13 mouse cellular contexts compared by ENCODE assay signal in genomic region chr2:181080886-181081285, GRCm38 (mm10). TPM values are rescaled to one million over a fixed set of nuclear protein-coding genes. Genes with fewer than 3 reads are reported as not detected.
DNase-seq lines count a peak whose midpoint lies in the region; ATAC-seq lines count a peak whose summit lies in the region.
"Had no signal": no experiment of that assay in that cellular context is flagged by ENCODE, and none has a peak within 500 bp of the region (broad histone marks: within the 10 kb centered on the region; RNA-seq: fewer than 3 reads in every experiment).

No protein-coding gene starts in this region.

- no peaks in the 10 kb centered on the region for H3K36me3 ChIP-seq in intestine, embryonic 16.5 days (ENCODE audit: control insufficient read depth, insufficient read depth, low read length)
- H3K36me3 ChIP-seq in stomach, embryonic 16.5 days (ENCODE audit: control insufficient read depth, insufficient read depth, low read length) = no peaks in the 10 kb centered on the region

- peak; percentile 56 for ATAC-seq in frontal cortex, adult (ENCODE audit: low TSS enrichment)
- peak; percentile 85 for ATAC-seq in intestine, embryonic 16.5 days
- peak; percentile 34; the same call in 1 of the 2 replicates for ATAC-seq in stomach, embryonic 16.5 days (ENCODE audit: insufficient read depth, low FRiP score)
- ATAC-seq: forebrain, embryonic 13.5 days had no signal

- H3K4me1 ChIP-seq in intestine, embryonic 16.5 days (ENCODE audit: control insufficient read depth, insufficient read depth, low read length) = peaks cover 3% of the 10 kb centered on the region; the same call in 1 of the 2 replicates
- H3K4me1 ChIP-seq in stomach, embryonic 16.5 days (ENCODE audit: control insufficient read depth, insufficient read depth, low read length) = 0 out of 2 replicates have a peak, but pooled peaks cover 7% of the 10 kb centered on the region
- H3K4me1 ChIP-seq: forebrain, embryonic 13.5 days; neural tube, embryonic 13.5 days had no signal

- H3K4me3 ChIP-seq in intestine, embryonic 16.5 days (ENCODE audit: low read length) = no peak overlapping the region
- H3K4me3 ChIP-seq in stomach, embryonic 16.5 days (replicated peaks; ENCODE audit: low read length) = no peak overlapping the region
- H3K4me3 ChIP-seq: forebrain, embryonic 13.5 days; neural tube, embryonic 13.5 days had no signal

- no peaks in the 10 kb centered on the region for H3K27me3 ChIP-seq in intestine, embryonic 16.5 days (replicated peaks; ENCODE audit: control insufficient read depth, insufficient read depth, low read length)
- no peaks in the 10 kb centered on the region for H3K27me3 ChIP-seq in stomach, embryonic 16.5 days (ENCODE audit: control insufficient read depth, insufficient read depth, low read length)
- H3K27me3 ChIP-seq: forebrain, embryonic 13.5 days; neural tube, embryonic 13.5 days had no signal

- 51% methylated on average over 5 of the region's 5 CpGs for whole genome bisulfite sequencing in intestine, embryonic 16.5 days
- 57% methylated on average over 5 of the region's 5 CpGs for WGBS in stomach, embryonic 16.5 days

- DNase-seq in frontal cortex, postnatal 10 days (ENCODE audit: low spot score in 2 of 2) = no peak
- DNase-seq in lung, postnatal 36 days = peak; percentile 7
- no peak for DNase-seq in lung, postnatal 14 days
- no peak for DNase-seq in cerebellum, postnatal 14 days
- DNase-seq in layer of hippocampus, adult 18-20 months (ENCODE audit: low spot score in 2 of 2) = no peak
- DNase-seq: cerebellum, postnatal 25 days had no signal

- no peaks in the 10 kb centered on the region for H3K9me3 ChIP-seq in intestine, embryonic 16.5 days (ENCODE audit: control insufficient read depth, low read length)
- H3K9me3 ChIP-seq in stomach, embryonic 16.5 days (replicated peaks; ENCODE audit: control insufficient read depth, low read length) = no peaks in the 10 kb centered on the region
- H3K9me3 ChIP-seq: forebrain, embryonic 13.5 days; neural tube, embryonic 13.5 days had no signal

- H3K27ac ChIP-seq in intestine, embryonic 16.5 days (ENCODE audit: low read length) = no peak overlapping the region
- no peak overlapping the region for H3K27ac ChIP-seq in stomach, embryonic 16.5 days (ENCODE audit: low read length)
- H3K27ac ChIP-seq: forebrain, embryonic 13.5 days; neural tube, embryonic 13.5 days had no signal

- no peak overlapping the region for H3K9ac ChIP-seq in intestine, embryonic 16.5 days (ENCODE audit: low read depth, low read length)
- 0 out of 2 replicates have a peak overlapping the region, but pooled peaks have one; percentile 5 for H3K9ac ChIP-seq in stomach, embryonic 16.5 days (ENCODE audit: low read length)
- H3K9ac ChIP-seq: forebrain, embryonic 13.5 days; neural tube, embryonic 13.5 days had no signal

- no peak overlapping the region for H3K4me2 ChIP-seq in intestine, embryonic 16.5 days (ENCODE audit: low read depth, low read length)
- H3K4me2 ChIP-seq in stomach, embryonic 16.5 days (ENCODE audit: low read depth, low read length) = no peak overlapping the region
- H3K4me2 ChIP-seq: forebrain, embryonic 13.5 days; midbrain, embryonic 11.5 days; neural tube, embryonic 13.5 days had no signal

RNA-seq across cellular contexts. Expression of gene Chrna4, which starts 37.5 kb away (rescaled TPM):
- polyA plus RNA-seq in intestine, embryonic 16.5 days (2015; fragmentation: Nextera tagmentation; extraction: Ambion mirVana) = 0.51 and 0.70 TPM in 2 replicates
- 0.81 and 1.2 TPM in 2 replicates for polyA plus RNA-seq in stomach, embryonic 16.5 days (2015; fragmentation: Nextera tagmentation; extraction: Ambion mirVana)
- total RNA-seq in layer of hippocampus, adult 18-20 months (2021) = 10 to 100 TPM; 15.7 to 19.6 TPM

RNA-seq across cellular contexts. Expression of gene Kcnq2, which starts 54.2 kb away (rescaled TPM):
- polyA plus RNA-seq in intestine, embryonic 16.5 days (2015; fragmentation: Nextera tagmentation; extraction: Ambion mirVana) = 0.75 and 1.0 TPM in 2 replicates
- 1.1 TPM in 2 replicates for polyA plus RNA-seq in stomach, embryonic 16.5 days (2015; fragmentation: Nextera tagmentation; extraction: Ambion mirVana)
- 100 to 1,000 TPM; 324 to 327 TPM for total RNA-seq in layer of hippocampus, adult 18-20 months (2021)
- polyA plus RNA-seq: heart, postnatal 0 days had no signal

Comparison
In these comparisons a context has a peak if more than half of its experiments do, and no peak if none do; other contexts are left out.
1. ATAC-seq: peak in every context shown above with its lines; median percentile 85 in intestine, embryonic 16.5 days; 56 in frontal cortex, adult; 34 in stomach, embryonic 16.5 days.